Mouse (Mus musculus): Measurements from ENCODE around the gene AW209491.

DNA sequence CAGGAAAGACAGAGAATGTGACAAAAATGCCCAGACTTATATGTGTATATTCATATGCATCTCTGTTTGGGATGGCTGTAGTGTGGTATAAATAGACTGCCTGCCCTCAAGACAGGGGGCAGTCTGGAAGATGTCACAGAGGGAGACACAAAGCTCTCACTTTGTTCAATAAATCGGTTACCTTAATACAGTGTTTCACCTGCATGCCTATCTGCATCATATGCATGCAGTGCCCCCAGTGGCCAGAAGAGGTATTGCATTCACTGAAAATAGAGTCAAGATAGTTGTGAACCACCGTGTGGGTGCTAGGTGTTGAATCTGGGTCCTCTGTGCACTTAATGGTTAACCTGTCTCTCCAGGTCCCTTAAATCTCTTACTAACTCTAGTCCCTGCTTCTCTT is 11.2 kb upstream of the AW209491 start:
- TF ChIP-seq HCFC1 (IDR thresholded peaks at IDR 0.05; ENCODE audit: low read depth, low read length): no peak
- peak; percentile 63 to 94 (median 75) for TF ChIP-seq CTCF (IDR thresholded peaks at IDR 0.05 in 2 of 3, conservative IDR thresholded peaks at IDR 0.05 in 1 of 3; ENCODE audit: control insufficient read depth in 1 of 3, insufficient read depth in 1 of 3, low read depth in 2 of 3, low read length in 3 of 3, poor library complexity in 1 of 3, severe bottlenecking in 1 of 3)

Measured in MEL (cell line).